Mouse (Mus musculus) embryonic facial prominence, embryonic 15.5 days (tissue): ENCODE data around the gene B230217C12Rik. TPM values are rescaled to one million over a fixed set of nuclear protein-coding genes. Genes with fewer than 3 reads are reported as not detected.
"Not testable (repeated sequence)": the region's sequence is repeated elsewhere in the genome, so short reads cannot be mapped to it uniquely, and the experiment has no call there.

ENCODE experiments used
- ATAC-seq: fragments of 200-750 bp; cut with Nextera tagmentation; 2 replicates; pipeline ENCODE4 v1.8.0; 2017; ENCODE audit warnings: low read depth, moderate TSS enrichment; ENCODE audit not compliant: insufficient number of reproducible peaks, low FRiP score, low TSS enrichment
- H3K27ac ChIP-seq: fragments of 300-500 bp; sonication (generic); replicated peaks from 2 replicates; pipeline ENCODE4 v1.5.1; 2015; ENCODE audit warnings: mild to moderate bottlenecking, inconsistent platforms
- H3K27me3 ChIP-seq: fragments of 300-500 bp; sonication (generic); 2 replicates; pipeline ENCODE4 v1.6.1; 2015; ENCODE audit warnings: inconsistent platforms
- H3K36me3 ChIP-seq: fragments of 300-500 bp; sonication (generic); 2 replicates; pipeline ENCODE4 v1.6.1; 2015; ENCODE audit warnings: mild to moderate bottlenecking, inconsistent platforms
- H3K4me1 ChIP-seq: fragments of 300-500 bp; sonication (generic); 2 replicates; pipeline ENCODE4 v1.6.1; 2015; ENCODE audit warnings: inconsistent platforms
- H3K4me2 ChIP-seq: fragments of 300-500 bp; sonication (generic); replicated peaks from 2 replicates; pipeline ENCODE4 v1.6.1; 2015; ENCODE audit warnings: mild to moderate bottlenecking, inconsistent platforms
- H3K4me3 ChIP-seq: fragments of 300-500 bp; sonication (generic); replicated peaks from 2 replicates; pipeline ENCODE4 v1.5.1; 2015; ENCODE audit warnings: mild to moderate bottlenecking, inconsistent platforms
- H3K9ac ChIP-seq: fragments of 300-500 bp; sonication (generic); 2 replicates; pipeline ENCODE4 v1.6.1; 2015; ENCODE audit warnings: inconsistent platforms
- H3K9me3 ChIP-seq: fragments of 300-500 bp; sonication (generic); replicated peaks from 2 replicates; pipeline ENCODE4 v1.6.1; 2016; ENCODE audit warnings: inconsistent platforms
- WGBS: fragments of 180-500 bp; shearing (Covaris S2); methylation state at CpG from one replicate; pipeline ENCODE4 v1.1.7; 2015; 5-methylcytosine and 5-hydroxymethylcytosine counted together
- polyA plus RNA-seq: library from polyadenylated mRNA; unstranded; fragments of >200 nt; fragmentation: Nextera tagmentation; extraction: Ambion mirVana; gene quantifications from 2 replicates; pipeline ENCODE4 v1.2.1, GENCODE M21; 2015

Gene B230217C12Rik
- polyA plus RNA-seq, 1 experiment from 2014 or later = 6.8 TPM

GRCm38 (mm10) chr11:97827654-97828053 is 12.9 kb upstream of the B230217C12Rik start:
- no peak overlapping the region for H3K4me3 ChIP-seq
- no peak overlapping the region for H3K27ac ChIP-seq
- no peaks in the 10 kb centered on the region for H3K27me3 ChIP-seq
- WGBS = 76% methylated on average over 6 of the region's 6 CpGs
- no peaks in the 10 kb centered on the region for H3K9me3 ChIP-seq
- H3K4me1 ChIP-seq = peaks cover 8% of the 10 kb centered on the region; the same call in 1 of the 2 replicates
- H3K4me2 ChIP-seq = no peak overlapping the region
- no peak for ATAC-seq
- H3K9ac ChIP-seq = no peak overlapping the region
- peaks cover 73% of the 10 kb centered on the region for H3K36me3 ChIP-seq

- Histone ChIP-seq H3K9me3 (no peaks in the 10 kb centered on the region), H3K27me3 (no peaks in the 10 kb centered on the region), H3K4me1 (0 out of 2 replicates have a peak, but pooled peaks cover 4% of the 10 kb centered on the region), H3K36me3 (peaks cover 74% of the 10 kb centered on the region), H3K27ac (no peak overlapping the region; the same call in 1 of the 2 replicates), H3K4me2 (no peak overlapping the region), H3K9ac (no peak overlapping the region), H3K4me3 (no peak overlapping the region)
- no peak for ATAC-seq
- 83% methylated on average over 7 of the region's 7 CpGs for WGBS
These were observed 11.2 kb upstream of the B230217C12Rik start for GRCm38 (mm10) chr11:97829365-97829764.

- Histone ChIP-seq H3K4me2 (no peak overlapping the region), H3K36me3 (peaks cover 74% of the 10 kb centered on the region), H3K4me1 (0 out of 2 replicates have a peak, but pooled peaks cover 4% of the 10 kb centered on the region), H3K9ac (no peak overlapping the region), H3K4me3 (no peak overlapping the region), H3K27me3 (no peaks in the 10 kb centered on the region), H3K27ac (no peak overlapping the region), H3K9me3 (no peaks in the 10 kb centered on the region)
- WGBS = 70% methylated on average over 12 of the region's 12 CpGs
- no peak for ATAC-seq
These were observed 10.6 kb upstream of the B230217C12Rik start for GRCm38 (mm10) chr11:97829913-97830476.

- Histone ChIP-seq H3K36me3 (peaks cover 74% of the 10 kb centered on the region), H3K9me3 (no peaks in the 10 kb centered on the region), H3K27me3 (no peaks in the 10 kb centered on the region), H3K4me1 (0 out of 2 replicates have a peak, but pooled peaks cover 4% of the 10 kb centered on the region), H3K4me3 (no peak overlapping the region), H3K4me2 (no peak overlapping the region), H3K9ac (no peak overlapping the region), H3K27ac (no peak overlapping the region)
- 78% methylated on average over 6 of the region's 6 CpGs for WGBS
- no peak for ATAC-seq
These were observed 10.1 kb upstream of the B230217C12Rik start for GRCm38 (mm10) chr11:97830501-97830900.

- Histone ChIP-seq H3K4me2 (no peak overlapping the region), H3K27me3 (no peaks in the 10 kb centered on the region), H3K4me3 (no peak overlapping the region), H3K36me3 (peaks cover 74% of the 10 kb centered on the region), H3K4me1 (0 out of 2 replicates have a peak, but pooled peaks cover 4% of the 10 kb centered on the region), H3K9me3 (no peaks in the 10 kb centered on the region), H3K27ac (no peak overlapping the region), H3K9ac (no peak overlapping the region)
- no peak for ATAC-seq
- 81% methylated on average over 11 of the region's 11 CpGs for WGBS
These were observed 8.6 kb upstream of the B230217C12Rik start for GRCm38 (mm10) chr11:97832001-97832400.

GRCm38 (mm10) chr11:97833352-97833751 is 7.2 kb upstream of the B230217C12Rik start:
- H3K9ac ChIP-seq = no peak overlapping the region
- H3K36me3 ChIP-seq = peaks cover 72% of the 10 kb centered on the region
- no peak for ATAC-seq
- 80% methylated on average over 15 of the region's 15 CpGs for WGBS
- 0 out of 2 replicates have a peak, but pooled peaks cover 4% of the 10 kb centered on the region for H3K4me1 ChIP-seq
- H3K27ac ChIP-seq = no peak overlapping the region
- no peaks in the 10 kb centered on the region for H3K9me3 ChIP-seq
- H3K4me3 ChIP-seq = no peak overlapping the region
- no peak overlapping the region for H3K4me2 ChIP-seq
- no peaks in the 10 kb centered on the region for H3K27me3 ChIP-seq

GRCm38 (mm10) chr11:97836541-97836940 is 4.0 kb upstream of the B230217C12Rik start:
- no peaks in the 10 kb centered on the region for H3K27me3 ChIP-seq
- no peak overlapping the region for H3K4me2 ChIP-seq
- H3K36me3 ChIP-seq = peaks cover 56% of the 10 kb centered on the region
- no peak overlapping the region for H3K9ac ChIP-seq
- no peak overlapping the region for H3K27ac ChIP-seq
- H3K4me1 ChIP-seq = peaks cover 11% of the 10 kb centered on the region; the same call in 1 of the 2 replicates
- WGBS = 56% methylated on average over 8 of the region's 8 CpGs
- no peak for ATAC-seq
- no peak overlapping the region for H3K4me3 ChIP-seq
- no peaks in the 10 kb centered on the region for H3K9me3 ChIP-seq

- not testable (repeated sequence) for H3K9me3 ChIP-seq, H3K4me2 ChIP-seq, H3K27me3 ChIP-seq, H3K4me3 ChIP-seq, H3K9ac ChIP-seq, ATAC-seq, H3K27ac ChIP-seq
- H3K4me1 ChIP-seq = peaks cover 15% of the 10 kb centered on the region; the same call in 1 of the 2 replicates
- WGBS = 75% methylated on average over 9 of the region's 9 CpGs
- peaks cover 51% of the 10 kb centered on the region for H3K36me3 ChIP-seq
These were observed 3.5 kb upstream of the B230217C12Rik start for GRCm38 (mm10) chr11:97837051-97837450.

- Histone ChIP-seq H3K27me3 (no peaks in the 10 kb centered on the region), H3K27ac (no peak overlapping the region), H3K9me3 (no peaks in the 10 kb centered on the region), H3K4me1 (peaks cover 19% of the 10 kb centered on the region; the same call in 1 of the 2 replicates), H3K36me3 (peaks cover 46% of the 10 kb centered on the region), H3K9ac (no peak overlapping the region), H3K4me2 (no peak overlapping the region), H3K4me3 (no peak overlapping the region)
- 78% methylated on average over 7 of the region's 7 CpGs for WGBS
- no peak for ATAC-seq
These were observed 2.9 kb upstream of the B230217C12Rik start for GRCm38 (mm10) chr11:97837641-97838149.

GRCm38 (mm10) chr11:97838779-97839440 is 1.7 kb upstream of the B230217C12Rik start:
- no peak overlapping the region for H3K9ac ChIP-seq
- 33% methylated on average over 10 of the region's 10 CpGs for WGBS

GRCm38 (mm10) chr11:97839441-97840134 is 992 bp upstream of the B230217C12Rik start:
- 54% methylated on average over 11 of the region's 11 CpGs for WGBS

More at GRCm38 (mm10) chr11:97838779-97839440, 1.7 kb upstream of the B230217C12Rik start:
- no peaks in the 10 kb centered on the region for H3K27me3 ChIP-seq
- no peak overlapping the region for H3K4me3 ChIP-seq
- no peaks in the 10 kb centered on the region for H3K9me3 ChIP-seq
- no peak overlapping the region for H3K4me2 ChIP-seq
- H3K4me1 ChIP-seq = peaks cover 19% of the 10 kb centered on the region; the same call in 1 of the 2 replicates
- peak overlapping the region; percentile 51; the same call in 1 of the 2 replicates for H3K27ac ChIP-seq
- ATAC-seq = no peak
- H3K36me3 ChIP-seq = peaks cover 39% of the 10 kb centered on the region

More at GRCm38 (mm10) chr11:97839441-97840134, 992 bp upstream of the B230217C12Rik start:
- Histone ChIP-seq H3K4me2 (no peak overlapping the region), H3K4me1 (peaks cover 19% of the 10 kb centered on the region; the same call in 1 of the 2 replicates), H3K4me3 (no peak overlapping the region), H3K27ac (peak overlapping the region; percentile 51; the same call in 1 of the 2 replicates), H3K27me3 (no peaks in the 10 kb centered on the region), H3K9me3 (no peaks in the 10 kb centered on the region), H3K9ac (no peak overlapping the region), H3K36me3 (peaks cover 32% of the 10 kb centered on the region)
- ATAC-seq = no peak
